Mouse (Mus musculus) kidney, embryonic 16.5 days (tissue): ENCODE results near the gene Pou2f2. TPM values are rescaled to one million over a fixed set of nuclear protein-coding genes. Genes with fewer than 3 reads are reported as not detected.
"Not testable (repeated sequence)": the region's sequence is repeated elsewhere in the genome, so short reads cannot be mapped to it uniquely, and the experiment has no call there.

Experiments
- ATAC-seq: fragments of 200-750 bp; cut with Nextera tagmentation; 2 replicates; pipeline ENCODE4 v1.8.0; 2017; ENCODE audit warnings: moderate TSS enrichment; ENCODE audit not compliant: low FRiP score, low TSS enrichment
- H3K27ac ChIP-seq: fragments of 300-500 bp; sonication (generic); 2 replicates; pipeline ENCODE4 v1.5.1; 2014; ENCODE audit warnings: low read length
- H3K27me3 ChIP-seq: fragments of 300-500 bp; sonication (generic); 2 replicates; pipeline ENCODE4 v1.6.1; 2014; ENCODE audit warnings: low read length, control low read depth, mixed read lengths; ENCODE audit not compliant: insufficient read depth
- H3K36me3 ChIP-seq: fragments of 300-500 bp; sonication (generic); 2 replicates; pipeline ENCODE4 v1.6.1; 2014; ENCODE audit warnings: low read length, control low read depth, mixed read lengths; ENCODE audit not compliant: insufficient read depth
- H3K4me1 ChIP-seq: fragments of 300-500 bp; sonication (generic); 2 replicates; pipeline ENCODE4 v1.6.1; 2014; ENCODE audit warnings: low read length, control low read depth, mixed read lengths; ENCODE audit not compliant: insufficient read depth
- H3K4me2 ChIP-seq: fragments of 300-500 bp; sonication (generic); replicated peaks from 2 replicates; pipeline ENCODE4 v1.6.1; 2014; ENCODE audit warnings: low read depth, low read length
- H3K4me3 ChIP-seq: fragments of 300-500 bp; sonication (generic); 2 replicates; pipeline ENCODE4 v1.5.1; 2014; ENCODE audit warnings: mild to moderate bottlenecking, low read length
- H3K9ac ChIP-seq: fragments of 300-500 bp; sonication (generic); replicated peaks from 2 replicates; pipeline ENCODE4 v1.6.1; 2014; ENCODE audit warnings: low read length
- H3K9me3 ChIP-seq: fragments of 300-500 bp; sonication (generic); 2 replicates; pipeline ENCODE4 v1.6.1; 2016; ENCODE audit warnings: low read length, control low read depth
- WGBS: fragments of 180-500 bp; shearing (Covaris S2); extraction: QIAGEN DNeasy Blood & Tissue Kit; methylation state at CpG from one replicate; pipeline ENCODE4 v1.1.7; 2014; 5-methylcytosine and 5-hydroxymethylcytosine counted together
- microRNA-seq: library from miRNA; unstranded; fragments of <30 nt; microRNA quantifications from one replicate; pipeline ENCODE4, GENCODE M21; 2016
- polyA plus RNA-seq: library from polyadenylated mRNA; unstranded; fragments of >200 nt; fragmentation: Nextera tagmentation; extraction: Ambion mirVana; gene quantifications from 2 replicates; pipeline ENCODE4 v1.2.1, GENCODE M21; 2015

Pou2f2 gene
- polyA plus RNA-seq, 1 experiment from 2014 or later: 0.40 TPM

GRCm38 (mm10) chr7:25057888-25058287 lies 121.6 kb downstream of the Pou2f2 start:
- no peak overlapping the region for H3K4me2 ChIP-seq
- H3K27me3 ChIP-seq: no peaks in the 10 kb centered on the region
- no peak overlapping the region for H3K27ac ChIP-seq
- WGBS: 93% methylated on average over 5 of the region's 5 CpGs
- H3K9me3 ChIP-seq: no peaks in the 10 kb centered on the region
- H3K4me1 ChIP-seq: no peaks in the 10 kb centered on the region
- H3K9ac ChIP-seq: no peak overlapping the region
- peaks cover 63% of the 10 kb centered on the region for H3K36me3 ChIP-seq
- 0 out of 2 replicates have a peak, but pooled peaks have one; percentile 22 for ATAC-seq
- no peak overlapping the region for H3K4me3 ChIP-seq

DNA sequence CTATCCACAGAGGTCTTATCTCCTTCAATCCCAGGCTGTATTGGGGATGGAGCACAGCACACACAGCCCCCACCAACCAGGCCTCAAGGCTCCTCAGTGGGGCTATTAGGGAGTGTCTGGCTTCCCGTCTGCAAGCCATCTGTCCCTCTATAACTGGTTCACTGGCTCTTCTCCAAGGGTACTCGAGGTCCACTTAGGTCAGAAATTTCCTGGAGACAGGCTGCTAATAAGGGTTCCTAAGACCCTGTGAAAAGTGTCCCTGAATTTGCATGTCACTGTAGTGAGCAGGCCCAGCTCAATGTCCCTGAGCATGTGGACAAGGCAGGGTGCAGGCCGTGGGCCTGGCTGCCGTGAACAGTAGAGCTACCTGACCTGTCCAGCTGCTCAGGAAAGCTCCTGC lies 122.6 kb downstream of the Pou2f2 start:
- Histone ChIP-seq H3K4me3 (no peak overlapping the region), H3K9ac (no peak overlapping the region), H3K4me1 (no peaks in the 10 kb centered on the region), H3K4me2 (no peak overlapping the region), H3K27ac (no peak overlapping the region), H3K36me3 (peaks cover 59% of the 10 kb centered on the region), H3K27me3 (no peaks in the 10 kb centered on the region), H3K9me3 (no peaks in the 10 kb centered on the region)
- no peak for ATAC-seq
- 78% methylated on average over 4 of the region's 4 CpGs for WGBS

- H3K9me3 ChIP-seq: no peaks in the 10 kb centered on the region
- H3K9ac ChIP-seq: no peak overlapping the region
- no peak overlapping the region for H3K4me3 ChIP-seq
- ATAC-seq: no peak
- H3K36me3 ChIP-seq: peaks cover 37% of the 10 kb centered on the region
- no peaks in the 10 kb centered on the region for H3K4me1 ChIP-seq
- no peaks in the 10 kb centered on the region for H3K27me3 ChIP-seq
- no peak overlapping the region for H3K27ac ChIP-seq
- no peak overlapping the region for H3K4me2 ChIP-seq
- WGBS: 85% methylated on average over 3 of the region's 3 CpGs
Observed at GRCm38 (mm10) chr7:25052587-25052986, 126.9 kb downstream of the Pou2f2 start.

- 59% methylated on average over 16 of the region's 16 CpGs for WGBS
- ATAC-seq: 0 out of 2 replicates have a peak, but pooled peaks have one; percentile 49
- Histone ChIP-seq H3K9ac (no peak overlapping the region; the same call in 1 of the 2 replicates), H3K27ac (no peak overlapping the region), H3K27me3 (no peaks in the 10 kb centered on the region), H3K9me3 (no peaks in the 10 kb centered on the region), H3K4me3 (no peak overlapping the region), H3K4me2 (no peak overlapping the region), H3K36me3 (peaks cover 25% of the 10 kb centered on the region), H3K4me1 (no peaks in the 10 kb centered on the region)
Observed at GRCm38 (mm10) chr7:25049295-25049930, 130.1 kb downstream of the Pou2f2 start.

DNA sequence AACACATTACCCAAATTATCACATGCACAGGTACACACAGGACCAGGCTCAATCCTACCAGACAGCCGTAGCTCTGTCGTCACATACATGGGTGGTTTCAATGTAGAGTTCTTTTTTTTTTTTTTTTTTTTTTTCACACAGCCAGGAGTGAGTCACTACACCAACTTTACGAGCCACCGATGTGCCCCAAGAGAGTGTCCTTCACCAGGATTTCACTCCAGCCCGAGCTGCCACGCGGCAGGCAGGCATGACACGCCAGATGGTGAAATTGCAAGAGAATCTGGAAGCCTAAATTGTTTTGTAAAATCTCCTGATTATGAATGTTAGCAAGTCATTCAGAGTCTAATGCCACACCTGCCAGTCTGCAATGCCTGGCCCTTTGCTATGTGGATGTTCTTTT lies 132.2 kb downstream of the Pou2f2 start:
- ATAC-seq: no peak
- H3K27me3 ChIP-seq: no peaks in the 10 kb centered on the region
- H3K27ac ChIP-seq: no peak overlapping the region
- H3K4me1 ChIP-seq: no peaks in the 10 kb centered on the region
- no peak overlapping the region for H3K4me2 ChIP-seq
- H3K4me3 ChIP-seq: no peak overlapping the region
- WGBS: 91% methylated on average over 8 of the region's 8 CpGs
- no peaks in the 10 kb centered on the region for H3K9me3 ChIP-seq
- H3K36me3 ChIP-seq: peaks cover 32% of the 10 kb centered on the region
- H3K9ac ChIP-seq: no peak overlapping the region

GRCm38 (mm10) chr7:25044599-25044998 lies 134.9 kb downstream of the Pou2f2 start:
- not testable (repeated sequence) for H3K27me3 ChIP-seq, ATAC-seq, H3K27ac ChIP-seq, H3K4me3 ChIP-seq, H3K4me2 ChIP-seq, H3K4me1 ChIP-seq, H3K9ac ChIP-seq, H3K9me3 ChIP-seq
- H3K36me3 ChIP-seq: peaks cover 45% of the 10 kb centered on the region
- 87% methylated on average over 7 of the region's 7 CpGs for WGBS

DNA sequence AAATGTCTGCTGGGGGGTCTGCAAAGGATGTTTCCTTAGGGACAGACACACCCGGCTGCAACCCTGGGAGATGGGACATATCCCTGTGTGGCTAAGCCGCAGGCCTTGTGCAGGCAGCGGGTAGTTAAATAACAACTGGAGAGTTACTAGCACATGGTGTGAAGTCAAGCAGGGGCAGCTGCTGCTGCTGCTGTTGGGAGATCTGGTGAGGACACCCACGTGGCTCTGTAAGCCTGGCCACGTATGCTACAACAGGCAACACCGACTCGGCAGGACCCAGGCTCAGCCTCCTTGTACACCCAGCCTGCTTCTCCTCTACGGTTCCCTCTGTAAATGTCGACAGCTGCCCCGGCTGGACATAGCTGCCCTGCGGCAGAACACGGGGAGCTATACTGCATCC lies 137.6 kb downstream of the Pou2f2 start:
- 91% methylated on average over 12 of the region's 12 CpGs for WGBS
- H3K36me3 ChIP-seq: peaks cover 37% of the 10 kb centered on the region
- H3K9me3 ChIP-seq: no peaks in the 10 kb centered on the region
- no peak overlapping the region for H3K27ac ChIP-seq
- no peak overlapping the region for H3K9ac ChIP-seq
- no peak overlapping the region for H3K4me2 ChIP-seq
- H3K4me3 ChIP-seq: no peak overlapping the region
- H3K4me1 ChIP-seq: no peaks in the 10 kb centered on the region
- H3K27me3 ChIP-seq: no peaks in the 10 kb centered on the region
- no peak for ATAC-seq

Small RNA genes lying within 50 kb of the gene (microRNA-seq; reads per million reads assigned to microRNA genes)
- not detected for gene Mir6537
- gene Mir7048: not detected

Other genes with a start within 250 kb of the Pou2f2 start
- not detected in 2 replicates for gene Gm4881, start 235.2 kb downstream of the Pou2f2 start, polyA plus RNA-seq
- 183 and 199 TPM in 2 replicates for gene Rabac1, start 207.0 kb downstream of the Pou2f2 start, polyA plus RNA-seq
- 0.66 and 1.5 TPM in 2 replicates for gene Atp1a3, start 173.8 kb downstream of the Pou2f2 start, polyA plus RNA-seq
- 5.1 and 6.3 TPM in 2 replicates for gene Grik5, start 107.4 kb downstream of the Pou2f2 start, polyA plus RNA-seq
- gene Zfp574, start 107.2 kb downstream of the Pou2f2 start, polyA plus RNA-seq: 37.7 and 44.1 TPM in 2 replicates
- 12.0 and 13.2 TPM in 2 replicates for gene Dedd2, start 40.9 kb upstream of the Pou2f2 start, polyA plus RNA-seq
- 2.7 and 3.0 TPM in 2 replicates for gene Zfp526, start 41.7 kb upstream of the Pou2f2 start, polyA plus RNA-seq
- gene Gsk3a, start 58.1 kb upstream of the Pou2f2 start, polyA plus RNA-seq: 9.0 and 9.9 TPM in 2 replicates
- gene Erf, start 71.0 kb upstream of the Pou2f2 start, polyA plus RNA-seq: 12.5 and 15.2 TPM in 2 replicates
- 28.9 and 30.8 TPM in 2 replicates for gene Cic, start 88.0 kb upstream of the Pou2f2 start, polyA plus RNA-seq
- 197 and 199 TPM in 2 replicates for gene Pafah1b3, start 118.3 kb upstream of the Pou2f2 start, polyA plus RNA-seq
- gene Prr19, start 121.7 kb upstream of the Pou2f2 start, polyA plus RNA-seq: 0.84 and 0.98 TPM in 2 replicates
- 0.10 and 0.67 TPM in 2 replicates for gene Tmem145, start 126.4 kb upstream of the Pou2f2 start, polyA plus RNA-seq
- 16.9 and 18.2 TPM in 2 replicates for gene Megf8, start 137.4 kb upstream of the Pou2f2 start, polyA plus RNA-seq
- 1.4 TPM in 1 of 2 replicates, not detected in the other for gene Cnfn, start 190.0 kb upstream of the Pou2f2 start, polyA plus RNA-seq
- 11.2 and 11.9 TPM in 2 replicates for gene Lipe, start 219.0 kb upstream of the Pou2f2 start, polyA plus RNA-seq
- gene Cxcl17, start 233.2 kb upstream of the Pou2f2 start, polyA plus RNA-seq: 0.65 and 1.0 TPM in 2 replicates